Mouse (Mus musculus): ENCODE results near the gene Veph1.

Gene Veph1

DNA sequence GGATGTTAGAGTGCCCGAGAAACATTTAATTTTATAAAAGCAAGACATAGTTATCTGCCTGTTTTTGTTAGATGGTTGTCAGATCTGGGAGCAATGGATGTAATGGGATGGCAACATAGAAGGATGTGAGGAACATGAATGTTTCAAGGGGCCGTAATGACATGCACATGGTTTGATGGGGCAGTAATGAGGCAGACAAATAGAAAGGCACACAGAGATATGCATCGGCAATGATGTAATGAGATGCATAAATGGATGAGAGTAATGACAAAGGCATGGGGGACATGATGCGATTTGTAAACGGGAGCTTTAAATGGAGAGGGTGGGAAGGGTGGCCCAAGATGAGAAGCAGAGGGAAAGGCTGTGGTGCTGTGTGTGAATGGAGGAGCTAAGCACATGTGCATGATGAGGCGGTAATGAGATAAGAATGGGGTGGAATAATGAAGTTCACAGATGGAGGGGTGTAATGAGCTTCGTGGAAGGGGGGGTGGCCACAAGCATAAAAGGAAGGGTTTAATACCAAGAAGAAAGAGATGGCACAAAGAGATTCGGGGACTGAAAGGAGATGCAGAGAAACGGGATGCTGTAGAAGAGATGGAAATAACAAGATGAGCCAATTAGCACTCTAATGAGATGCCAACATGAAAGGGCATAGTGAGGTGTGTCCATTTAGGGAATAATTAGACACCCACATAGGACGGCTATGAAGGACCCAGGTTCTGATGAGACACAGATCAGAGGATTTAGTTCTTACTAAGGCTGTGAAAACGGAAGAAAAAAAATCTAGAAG, 194.6 kb downstream of the Veph1 start:
- DNase-seq (ENCODE audit: low read depth, low spot score) = no peak

DNA sequence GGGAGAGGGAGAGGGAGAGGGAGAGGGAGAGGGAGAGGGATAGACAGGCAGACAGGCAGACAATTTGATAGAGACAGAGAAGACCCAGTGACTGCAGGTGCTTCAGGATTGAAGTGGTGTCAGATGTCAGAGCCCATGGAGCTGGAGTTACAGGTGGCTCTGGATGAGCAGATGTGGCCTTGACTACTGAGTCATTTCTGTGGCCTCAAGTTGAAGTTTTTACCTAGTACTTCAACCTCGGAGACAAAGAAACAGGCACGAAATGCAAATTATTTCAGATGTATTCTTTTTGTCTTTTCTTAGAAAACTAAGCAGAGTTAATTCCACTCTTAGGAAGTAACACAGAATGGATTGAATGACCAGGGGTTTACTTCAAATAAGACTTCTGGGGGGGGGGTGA, 195.6 kb downstream of the Veph1 start:
- no peak for DNase-seq (ENCODE audit: low read depth, low spot score)

DNA sequence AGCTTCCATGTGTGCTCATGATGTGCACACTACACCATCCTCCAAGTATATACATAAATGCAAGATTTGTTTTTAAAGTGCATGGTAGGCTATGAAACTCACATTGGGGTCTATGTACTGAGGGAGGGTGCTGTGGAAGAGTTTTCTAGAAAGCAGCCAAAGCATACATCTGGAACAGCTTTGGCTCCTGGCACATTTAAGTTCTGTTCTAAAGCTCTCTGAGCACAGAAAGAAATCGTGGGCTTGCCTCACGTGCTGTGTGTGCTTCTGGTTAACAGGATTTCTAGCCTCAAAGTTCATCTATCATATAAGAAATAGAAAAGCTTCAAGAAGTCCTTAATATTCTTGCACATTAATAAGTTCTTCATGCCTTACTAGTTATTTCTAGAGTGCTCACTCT, 204.9 kb downstream of the Veph1 start:
- no peak for DNase-seq (ENCODE audit: low read depth, low spot score)

DNA sequence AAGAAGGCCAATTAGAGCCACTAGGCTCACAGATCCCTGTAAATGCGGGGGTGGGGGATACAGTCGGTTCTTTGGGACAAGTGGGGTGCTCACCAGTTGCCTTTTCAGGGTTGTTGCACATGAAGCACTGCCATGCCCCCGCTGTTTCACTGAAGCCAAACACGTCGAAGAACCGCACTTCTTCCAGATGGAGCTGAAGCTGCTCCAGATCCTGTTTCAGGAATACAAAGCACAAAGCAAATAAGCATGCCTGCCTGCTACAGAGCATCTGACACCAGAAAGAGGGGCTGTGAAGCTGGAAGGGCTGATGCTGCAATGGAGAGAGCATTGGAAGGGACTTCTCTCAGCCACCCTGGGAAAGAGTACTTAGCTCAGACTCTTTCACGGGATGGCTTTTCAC, 209.0 kb downstream of the Veph1 start:
- DNase-seq (ENCODE audit: low read depth, low spot score) = no peak

DNA sequence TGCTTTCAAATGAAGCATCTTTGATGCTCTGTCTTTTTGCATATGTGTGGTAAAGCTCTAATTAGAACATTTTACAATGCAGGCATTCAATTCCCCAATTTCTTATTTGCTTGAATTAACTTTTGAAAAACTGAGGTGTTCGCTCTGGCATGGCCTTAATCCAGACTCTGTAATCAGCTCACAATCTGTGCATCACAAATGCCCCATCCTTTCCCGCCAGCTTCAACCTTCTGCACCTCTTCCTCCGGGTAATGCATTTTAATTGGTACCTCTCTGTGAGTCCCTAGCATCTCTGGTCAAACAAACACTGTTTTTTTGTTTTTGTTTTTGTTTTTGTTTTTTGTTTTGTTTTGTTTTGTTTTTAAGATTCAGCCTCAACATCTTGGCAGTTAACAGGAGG, 212.8 kb downstream of the Veph1 start:
- DNase-seq (ENCODE audit: low read depth, low spot score) = no peak

DNA sequence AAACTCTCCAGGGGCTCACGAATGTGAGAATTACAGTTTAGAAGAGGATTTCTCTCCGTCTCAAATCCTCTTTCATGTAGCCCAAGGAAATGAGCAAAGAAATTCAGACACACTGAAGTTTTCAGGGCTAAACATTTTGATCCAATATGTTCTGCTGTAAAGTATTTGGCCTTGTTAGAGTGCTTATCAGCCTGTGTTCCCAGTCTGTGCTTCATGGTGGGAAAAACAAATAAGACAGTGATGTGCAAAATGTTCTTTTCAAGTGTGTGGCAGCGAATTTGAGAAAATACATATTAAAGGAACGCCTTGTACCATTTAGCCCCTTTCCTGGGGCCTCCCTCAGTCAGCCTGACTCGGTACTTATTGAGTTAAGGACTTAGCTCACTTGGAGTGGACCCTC, 213.2 kb downstream of the Veph1 start:
- no peak for DNase-seq (ENCODE audit: low read depth, low spot score)

DNA sequence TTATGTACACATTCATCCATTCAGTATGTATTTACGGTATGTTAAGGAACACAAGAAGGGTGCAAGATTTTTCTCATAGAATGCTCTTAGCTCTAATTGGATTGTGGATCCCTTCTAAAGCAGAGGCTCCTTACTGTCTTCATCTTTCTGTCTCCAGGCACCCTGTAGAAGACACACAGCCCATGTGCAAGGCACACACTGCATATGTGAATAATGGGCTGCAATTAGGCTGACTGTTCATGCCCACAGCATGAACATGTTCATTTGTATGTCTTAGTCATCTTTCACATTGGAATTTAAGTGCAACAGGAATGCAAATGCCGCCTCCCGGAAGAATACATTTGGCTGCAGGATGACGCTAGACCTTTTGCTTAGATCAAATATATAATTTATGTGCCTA, 213.7 kb downstream of the Veph1 start:
- no peak for DNase-seq (ENCODE audit: low read depth, low spot score)

DNA sequence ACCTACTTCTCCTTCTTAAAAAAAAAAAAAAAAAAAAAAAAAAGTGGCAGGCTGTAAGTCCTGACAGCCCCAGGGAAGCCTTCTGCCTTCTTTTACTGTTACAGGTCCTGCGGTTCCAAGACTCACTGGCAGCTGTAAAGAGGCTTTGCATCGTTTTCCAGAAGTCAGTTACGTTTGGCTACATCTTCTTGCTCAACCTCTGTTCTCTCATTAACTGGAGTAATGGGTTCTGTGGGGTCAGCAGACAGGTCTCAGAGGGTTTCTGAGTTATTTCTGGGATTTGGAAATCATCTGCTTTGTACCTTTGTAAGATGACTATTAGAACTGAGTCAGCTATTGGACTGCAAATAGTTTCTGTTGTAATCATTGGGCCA, 215.3 kb downstream of the Veph1 start:
- no peak for DNase-seq (ENCODE audit: low read depth, low spot score)

DNA sequence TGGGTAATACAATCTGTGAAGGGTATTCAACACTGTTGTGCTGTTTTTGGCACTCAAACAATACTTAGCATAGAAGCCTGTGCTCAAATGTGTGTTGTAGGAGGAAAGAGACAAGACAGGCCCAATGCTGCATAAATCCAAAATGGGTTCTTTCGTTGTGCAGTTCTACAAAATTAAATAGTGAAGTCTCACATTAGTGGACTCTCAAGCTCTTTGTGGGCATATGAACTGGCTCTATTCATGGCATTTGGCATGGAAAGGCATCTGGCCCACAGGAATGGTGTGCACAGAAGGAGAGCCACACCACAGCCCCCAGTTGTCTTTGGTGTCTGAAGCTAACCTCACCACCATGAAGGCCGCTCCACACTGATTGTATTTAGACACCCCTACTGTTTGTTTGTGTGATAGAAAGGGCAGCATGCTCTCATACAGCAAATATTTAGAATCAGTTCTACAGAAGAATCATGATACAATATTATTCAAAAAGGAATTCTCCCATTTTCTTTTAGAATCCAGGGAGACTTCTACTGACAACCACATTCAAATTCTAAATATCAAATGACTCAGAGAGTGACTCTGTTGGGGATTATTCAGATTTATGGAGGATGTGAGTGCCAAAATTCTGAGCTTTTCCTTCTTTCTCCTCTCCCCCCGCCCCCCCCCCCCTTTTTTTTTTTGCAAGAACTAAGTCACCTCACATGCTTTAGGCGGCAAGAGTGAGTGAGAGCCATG, 215.8 kb downstream of the Veph1 start:
- DNase-seq (ENCODE audit: low read depth, low spot score) = no peak

DNA sequence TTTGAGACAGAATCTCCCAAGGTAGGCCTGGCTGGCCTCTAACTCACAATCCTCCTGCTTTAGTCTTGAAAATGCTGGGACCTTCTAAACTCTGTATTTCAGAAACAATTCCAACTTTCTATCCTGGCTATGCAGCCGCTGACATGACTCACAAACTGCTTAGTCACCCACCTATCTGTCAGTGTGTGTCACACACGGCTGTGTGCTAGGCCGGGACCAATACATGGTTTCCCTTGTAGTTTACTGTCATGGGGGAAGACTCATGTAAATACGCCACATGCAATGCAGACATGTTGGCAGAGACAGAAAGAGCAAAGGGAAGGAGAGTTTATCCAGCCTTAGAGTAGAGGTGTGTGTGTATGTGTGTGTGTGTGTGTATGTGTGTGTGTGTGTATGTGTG, 216.8 kb downstream of the Veph1 start:
- no peak for DNase-seq (ENCODE audit: low read depth, low spot score)

DNA sequence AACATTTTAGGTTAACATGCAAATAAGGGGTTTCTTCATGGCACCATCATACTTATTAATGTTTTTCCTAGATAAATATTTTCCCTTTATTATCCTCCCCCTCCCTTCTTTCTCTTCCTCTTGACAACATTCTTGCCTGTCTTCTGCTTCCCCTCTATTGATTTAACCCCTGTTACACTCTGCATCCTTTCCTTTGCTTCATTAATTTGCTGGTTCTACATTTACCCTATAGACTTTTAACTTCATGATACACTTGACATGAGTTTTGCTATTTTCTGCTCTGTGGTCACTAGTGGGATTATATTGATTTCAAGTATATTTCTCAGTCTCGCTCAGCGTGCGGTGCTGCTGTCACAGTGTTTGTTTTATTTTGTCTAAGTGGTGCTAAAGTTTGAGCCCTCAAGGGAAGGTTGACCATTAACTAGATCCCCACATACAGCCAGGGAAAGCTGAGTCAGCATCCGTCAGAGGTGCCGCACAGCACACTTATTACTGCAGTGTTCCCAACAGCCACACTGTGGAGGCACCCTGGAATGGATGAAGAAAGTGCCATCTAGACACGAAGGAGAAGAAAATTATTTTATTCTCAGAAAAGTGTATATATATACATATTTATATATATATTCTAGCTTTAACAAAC, 217.6 kb downstream of the Veph1 start:
- DNase-seq (ENCODE audit: low read depth, low spot score) = no peak

DNA sequence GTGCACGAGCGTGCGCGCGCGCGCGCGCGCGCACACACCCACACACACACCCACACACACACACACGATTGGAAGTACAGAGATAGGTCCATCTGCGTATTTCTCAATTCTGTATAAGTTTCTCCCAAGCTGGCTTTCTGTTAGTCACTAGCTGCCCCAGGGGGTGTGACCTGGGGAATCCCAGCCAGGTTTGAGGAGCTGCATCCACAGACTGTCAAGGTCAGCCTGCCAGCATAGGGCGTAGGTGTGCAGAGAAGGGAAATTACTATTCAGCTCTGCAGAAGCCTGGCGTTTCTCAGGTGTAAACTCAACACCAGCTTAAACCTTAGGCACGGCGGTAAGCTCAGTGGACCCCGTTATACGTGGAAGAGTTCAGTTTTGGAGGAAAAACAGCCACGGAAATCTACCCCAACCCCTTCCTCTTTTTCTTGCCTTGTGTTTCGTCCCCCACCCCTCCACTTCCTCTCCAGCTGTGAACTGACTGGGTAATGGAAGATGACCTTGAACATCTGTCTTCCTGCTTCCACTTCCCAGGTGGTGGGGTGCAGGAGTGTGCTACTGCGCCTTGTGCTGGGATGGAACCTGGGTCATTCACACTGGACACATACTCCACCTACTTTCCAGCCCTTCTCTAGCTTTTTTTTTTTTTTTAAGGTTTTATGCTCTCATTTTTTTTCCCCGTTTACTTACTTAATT, 218.5 kb downstream of the Veph1 start:
- DNase-seq (ENCODE audit: low read depth, low spot score) = peak; percentile 70

DNA sequence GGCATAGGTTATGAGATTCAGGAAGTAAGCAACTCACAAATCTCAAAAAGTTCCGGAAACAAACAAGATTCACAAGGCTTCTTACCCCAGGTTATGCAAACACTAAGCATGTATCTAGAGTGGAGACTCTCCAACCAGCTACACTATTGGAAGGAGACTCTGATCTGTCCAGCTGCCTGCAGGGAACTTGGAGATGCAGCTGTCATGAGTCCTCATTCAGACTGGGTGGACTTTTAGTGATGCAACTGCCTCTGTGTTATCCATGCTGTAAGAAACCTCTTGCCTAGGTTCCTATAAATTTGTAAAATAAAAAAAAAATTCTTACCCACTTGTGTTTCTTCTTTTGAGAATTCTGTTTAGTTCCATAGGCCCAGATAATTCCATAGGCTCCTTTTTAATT, 226.4 kb downstream of the Veph1 start:
- DNase-seq (ENCODE audit: low read depth, low spot score) = no peak

DNA sequence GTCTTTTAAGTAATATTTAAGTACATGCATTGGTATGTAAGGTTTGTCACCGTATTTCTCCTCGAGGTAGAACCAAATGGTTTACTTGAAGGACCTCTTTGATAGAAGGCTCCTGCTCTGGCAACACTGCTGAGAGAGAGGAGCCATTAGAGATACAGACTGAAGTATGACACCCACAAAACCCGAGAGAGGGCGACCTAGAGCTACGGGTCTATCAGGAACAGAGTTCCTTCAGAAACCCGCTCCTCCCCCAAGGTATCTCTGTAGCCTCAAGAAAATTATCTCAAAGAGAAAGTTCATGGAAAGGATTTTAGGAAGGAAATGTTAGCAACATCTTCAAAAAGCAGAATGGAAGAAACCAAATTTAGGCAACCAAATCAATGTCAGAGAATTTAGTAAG, 232.8 kb downstream of the Veph1 start:
- peak; percentile 15 for DNase-seq (ENCODE audit: low read depth, low spot score)

DNA sequence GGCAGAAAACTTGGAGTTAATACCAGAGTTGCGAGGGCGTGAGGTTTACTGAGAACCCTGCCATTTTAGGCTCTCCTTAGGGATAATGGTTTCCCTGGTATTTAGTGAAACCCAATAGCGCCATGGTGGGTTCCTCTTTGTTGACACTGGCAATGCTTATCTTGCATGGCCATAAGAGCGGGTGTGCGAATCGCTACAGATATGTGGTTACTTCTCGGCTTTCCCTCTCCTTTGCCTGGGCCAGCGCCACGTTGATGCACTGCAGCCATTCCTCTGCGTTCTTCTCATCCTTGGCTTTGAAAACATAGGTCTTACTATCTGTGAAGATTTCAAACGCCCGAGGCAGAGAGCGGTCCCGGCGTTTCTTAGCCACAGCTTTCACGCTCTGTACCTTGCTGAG, 239.7 kb downstream of the Veph1 start:
- DNase-seq (ENCODE audit: low read depth, low spot score) = no peak

DNA sequence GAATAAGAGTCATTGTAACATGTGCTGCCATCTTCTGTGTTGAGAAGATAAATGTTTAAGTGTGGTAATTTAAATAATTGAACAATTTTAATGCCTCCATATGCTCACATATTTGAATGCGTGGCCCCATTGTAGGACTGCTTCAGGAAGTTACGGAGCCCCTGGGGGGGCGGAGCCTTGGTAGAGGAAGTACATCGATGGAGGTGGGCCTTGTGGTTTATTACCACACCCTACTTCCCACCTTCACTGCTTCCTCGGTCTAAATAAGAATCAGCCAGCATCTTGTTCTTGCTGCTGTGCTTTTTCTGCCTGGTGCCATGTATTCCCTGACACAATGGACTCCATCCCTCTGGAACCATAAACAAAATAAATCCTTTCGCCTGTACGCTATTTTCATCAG, 241.0 kb downstream of the Veph1 start:
- DNase-seq (ENCODE audit: low read depth, low spot score) = no peak

DNA sequence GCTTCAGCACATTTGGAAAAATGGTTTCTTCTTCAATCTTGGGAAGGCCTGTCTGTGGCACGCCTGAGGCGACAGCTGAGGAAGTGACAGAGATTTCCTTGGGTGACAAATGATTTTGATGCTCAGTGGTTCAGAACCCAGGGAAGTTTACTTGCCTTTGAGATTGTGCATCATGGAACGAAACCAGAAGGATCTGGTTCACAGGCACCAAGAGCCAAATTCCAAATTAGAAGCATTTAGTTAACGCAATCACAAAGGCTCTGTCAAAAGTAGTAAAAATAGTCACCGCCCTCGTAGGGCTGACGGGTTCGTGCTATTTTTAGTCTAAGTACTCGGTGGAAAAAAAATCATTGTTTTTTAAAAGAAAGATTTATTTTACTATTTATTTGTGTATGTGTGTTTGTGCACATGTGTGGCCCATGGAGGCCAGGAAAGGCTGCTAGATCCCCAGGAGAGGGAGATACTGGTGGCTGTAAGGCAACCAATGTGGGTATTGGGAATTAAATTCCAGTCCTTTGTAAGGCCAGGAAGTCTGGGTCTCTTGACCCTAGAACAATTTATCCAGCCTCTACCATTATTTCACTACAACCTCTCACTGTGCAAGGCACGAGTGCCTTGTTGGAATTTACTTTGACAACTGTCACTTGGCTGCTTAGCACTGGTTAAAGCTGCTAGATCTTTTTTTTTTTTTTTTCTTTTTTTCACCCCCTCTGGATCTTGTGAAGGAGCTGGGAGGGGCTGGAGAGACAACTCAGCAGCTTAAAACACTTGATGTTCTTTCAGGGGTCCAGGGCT, 246.3 kb downstream of the Veph1 start:
- DNase-seq (ENCODE audit: low read depth, low spot score) = no peak

DNA sequence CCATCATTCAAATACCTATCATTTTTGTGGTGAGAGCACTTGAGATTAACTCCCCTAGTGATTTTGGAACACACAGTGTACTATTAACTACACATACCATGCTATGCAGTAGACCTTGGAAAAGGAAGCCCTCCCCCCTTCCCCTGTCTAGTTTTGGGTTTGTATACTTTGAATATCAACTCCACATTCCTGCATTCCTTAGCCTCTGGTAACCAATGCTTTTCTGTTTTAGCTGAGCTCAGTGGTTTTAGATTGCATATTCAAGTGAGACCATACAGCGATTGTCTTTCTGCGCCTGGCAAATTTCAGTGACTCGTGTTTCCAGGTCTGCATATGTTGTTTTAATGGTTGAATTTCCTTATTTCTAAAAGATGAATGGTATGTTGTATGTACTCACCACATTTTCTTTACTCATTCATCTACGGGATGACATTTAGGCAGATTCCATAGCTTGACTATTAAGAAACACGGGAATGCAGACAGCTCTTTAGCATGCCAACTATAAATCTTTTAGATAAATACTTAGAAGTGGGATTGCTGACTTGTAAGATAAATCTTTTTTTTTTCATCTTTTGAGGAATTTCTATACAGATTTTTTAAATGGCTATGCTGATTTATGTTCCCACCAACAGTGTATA, 255.7 kb downstream of the Veph1 start:
- DNase-seq (ENCODE audit: low read depth, low spot score) = peak; percentile 9

DNA sequence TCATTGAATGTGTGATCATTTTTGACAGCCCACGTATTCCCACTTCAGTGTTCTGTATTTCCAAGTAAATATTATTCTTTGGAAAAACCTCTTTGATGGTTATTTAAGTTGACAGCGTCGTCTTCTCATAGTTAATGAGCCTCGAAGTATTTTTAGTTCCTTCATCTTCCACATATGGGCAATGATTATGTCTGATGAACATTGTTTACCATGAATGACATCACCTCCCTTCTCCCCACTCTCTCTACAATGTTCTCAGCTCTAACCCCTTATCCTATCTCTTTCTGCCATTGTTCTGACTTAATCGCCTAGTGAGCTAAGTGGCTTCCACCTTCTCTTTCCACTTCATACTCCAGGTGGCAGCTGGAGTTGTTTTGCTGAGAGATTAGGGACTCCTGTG, 261.4 kb downstream of the Veph1 start:
- no peak for DNase-seq (ENCODE audit: low read depth, low spot score)

DNA sequence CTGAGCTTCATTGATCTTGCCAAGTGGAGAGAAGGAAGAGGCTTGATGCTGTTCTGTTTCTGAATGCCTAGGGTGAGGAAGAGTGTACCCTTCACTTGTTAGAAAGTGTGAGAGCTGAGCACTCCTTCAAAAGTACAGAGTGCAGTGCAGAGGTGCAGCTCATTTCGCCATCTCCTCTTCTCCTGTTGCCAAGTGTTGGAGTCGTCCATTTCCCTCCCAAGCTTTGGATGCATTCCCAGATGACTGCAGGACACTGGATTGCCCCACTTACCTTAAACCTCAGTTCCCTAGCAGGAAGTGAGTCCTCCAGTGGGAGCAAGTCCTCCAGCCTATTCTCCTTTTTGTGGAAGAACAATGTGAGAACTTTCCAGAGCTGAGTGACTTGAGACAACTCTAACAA, 263.3 kb downstream of the Veph1 start:
- DNase-seq (ENCODE audit: low read depth, low spot score) = no peak

DNA sequence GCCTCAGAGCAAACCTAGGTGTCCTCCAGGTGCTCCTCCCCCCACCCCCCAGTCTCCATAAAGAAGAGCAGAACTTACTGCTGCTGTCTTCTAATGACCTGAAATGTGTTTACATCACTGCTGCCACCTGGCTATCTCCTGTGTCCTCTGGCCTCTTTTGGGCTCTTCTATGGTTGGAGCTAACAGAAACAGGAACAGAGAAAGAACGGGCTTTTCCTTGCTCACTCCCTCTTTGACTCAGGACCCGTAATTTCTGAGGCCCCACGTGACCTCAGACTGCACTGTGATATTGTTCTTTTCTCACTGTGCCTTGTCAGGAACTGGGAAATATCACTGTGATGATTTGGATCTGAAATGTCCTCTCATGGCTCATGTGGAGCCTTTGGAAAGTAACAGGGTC, 271.2 kb downstream of the Veph1 start:
- DNase-seq (ENCODE audit: low read depth, low spot score) = no peak

All from ZHBTc4 (cell line).